Comparison of ENCODE assay signal across 14 mouse cellular contexts in the genomic region with DNA sequence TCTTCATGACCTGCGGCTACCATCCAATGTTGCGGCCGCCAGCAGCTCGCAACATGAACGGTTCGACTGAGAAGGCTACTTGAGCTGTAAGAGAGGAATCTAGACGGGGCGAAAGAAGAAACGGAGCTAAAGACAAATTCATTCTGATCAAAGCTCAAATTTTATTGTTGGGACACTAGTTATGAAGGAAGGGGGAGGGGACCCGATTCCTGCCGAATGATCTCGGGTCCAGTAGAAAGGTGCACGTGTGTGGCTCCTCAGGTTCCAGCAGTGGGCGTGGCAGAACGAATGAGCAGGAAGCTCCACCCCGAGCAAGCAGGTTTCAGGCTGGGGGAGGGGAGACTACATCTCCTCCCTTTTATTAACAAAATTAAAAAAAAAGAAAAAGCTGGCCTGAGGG. TPM values are rescaled to one million over a fixed set of nuclear protein-coding genes. Genes with fewer than 3 reads are reported as not detected.
DNase-seq lines count a peak whose midpoint lies in the region; TF ChIP-seq lines count a peak whose summit lies in the region.
"Not testable (repeated sequence)": the region's sequence is repeated elsewhere in the genome, so short reads cannot be mapped to it uniquely, and the experiment has no call there.
"Had no signal": no experiment of that assay in that cellular context is flagged by ENCODE, and none has a peak within 500 bp of the region (broad histone marks: within the 10 kb centered on the region; RNA-seq: fewer than 3 reads in every experiment).

No protein-coding gene starts in this region.

- not testable (repeated sequence) for H3K4me3 ChIP-seq in kidney, adult 2 months (ENCODE audit: insufficient read depth, low read depth, low read length)

- 80% methylated on average over 13 of the region's 16 CpGs for WGBS in kidney, adult 2 months

- not testable (repeated sequence) for H3K36me3 ChIP-seq in kidney, adult 2 months (ENCODE audit: control insufficient read depth, insufficient read depth, low read length)

- DNase-seq in heart, adult 11 months: peak; percentile 40
- DNase-seq in kidney, adult 11 months: peak; percentile 67
- DNase-seq in kidney, adult 18-20 months: peak; percentile 42
- peak; percentile 77 for DNase-seq in kidney, adult 2 months
- peak; percentile 55 to 60 for DNase-seq in kidney, adult 8-10 months
- peak; percentile 84 for DNase-seq in kidney, adult 9 months
- DNase-seq in kidney, postnatal 25 days: peak; percentile 34 to 53
- DNase-seq in kidney, postnatal 36 days: peak; percentile 43 to 65

- not testable (repeated sequence) for TF ChIP-seq CTCF in kidney, adult 2 months (conservative IDR thresholded peaks at IDR 0.05; ENCODE audit: insufficient read depth, insufficient read length, low read depth, low read length)

- not testable (repeated sequence) for H3K27me3 ChIP-seq in kidney, adult 2 months (replicated peaks; ENCODE audit: control insufficient read depth, insufficient read depth, low read length)

- not testable (repeated sequence) for H3K4me1 ChIP-seq in kidney, adult 2 months (ENCODE audit: control insufficient read depth, insufficient read depth, low read length)

- TF ChIP-seq POLR2A in kidney, adult 2 months (IDR thresholded peaks at IDR 0.05; ENCODE audit: low read depth, low read length): not testable (repeated sequence)

- H3K27ac ChIP-seq in kidney, adult 2 months (ENCODE audit: insufficient read depth, low read depth, low read length): peak overlapping the region; percentile 31; the same call in 1 of the 2 replicates

RNA-seq across cellular contexts. Expression of a gene that starts 4.5 kb away (rescaled TPM):
- polyA plus RNA-seq in kidney, adult 2 months (2012; rRNA removed): 3.2 and 4.0 TPM in 2 replicates
- polyA plus RNA-seq: activated CD4-positive, CD25-positive, alpha-beta regulatory T cell, adult 4 months; brain, embryonic 14.5 days; C2C12; CD4-positive, CD25-positive, alpha-beta regulatory T cell, adult 4 months; G1E; Patski had no signal

RNA-seq across cellular contexts. Expression of a gene that starts 45.8 kb away (rescaled TPM):
- polyA plus RNA-seq in kidney, adult 2 months (2012; rRNA removed): 11.3 and 16.6 TPM in 2 replicates
- polyA plus RNA-seq: activated CD4-positive, CD25-positive, alpha-beta regulatory T cell, adult 4 months; C2C12; CD4-positive, CD25-positive, alpha-beta regulatory T cell, adult 4 months; G1E had no signal

RNA-seq across cellular contexts. Expression of a gene that starts 49.6 kb away (rescaled TPM):
- 0.18 and 3.5 TPM in 2 replicates for polyA plus RNA-seq in kidney, adult 2 months (2012; rRNA removed)
- polyA plus RNA-seq: activated CD4-positive, CD25-positive, alpha-beta regulatory T cell, adult 4 months; C2C12; CD4-positive, CD25-positive, alpha-beta regulatory T cell, adult 4 months; G1E had no signal
